28 mouse cellular contexts compared by ENCODE assay signal in genomic region chr6:148653216-148653615, GRCm38 (mm10).
DNase-seq lines count a peak whose midpoint lies in the region; ATAC-seq and TF ChIP-seq lines count a peak whose summit lies in the region.
"Had no signal": no experiment of that assay in that cellular context is flagged by ENCODE, and none has a peak within 500 bp of the region (broad histone marks: within the 10 kb centered on the region; RNA-seq: fewer than 3 reads in every experiment).

No protein-coding gene starts in this region.

- no peak for TF ChIP-seq CTCF in midbrain, postnatal 0 days (IDR thresholded peaks at IDR 0.05)

- ATAC-seq in midbrain, embryonic 13.5 days: peak; percentile 66; the same call in 1 of the 2 replicates
- no peak for ATAC-seq in midbrain, postnatal 0 days (ENCODE audit: low FRiP score)
- peak; percentile 74 for ATAC-seq in midbrain, embryonic 15.5 days (replicated peaks)
- peak; percentile 81 for ATAC-seq in midbrain, embryonic 16.5 days
- ATAC-seq: activated CD4-positive, CD25-positive, alpha-beta regulatory T cell, adult 4 months; CD4-positive, CD25-positive, alpha-beta regulatory T cell, adult 4 months; Patski had no signal

- H3K4me1 ChIP-seq in midbrain, embryonic 13.5 days (replicated peaks): peaks cover 8% of the 10 kb centered on the region; the same call in 1 of the 2 replicates
- H3K4me1 ChIP-seq in midbrain, postnatal 0 days (ENCODE audit: insufficient read depth, low read length): no peaks in the 10 kb centered on the region
- 0 out of 2 replicates have a peak, but pooled peaks cover 9% of the 10 kb centered on the region for H3K4me1 ChIP-seq in midbrain, embryonic 15.5 days
- peaks cover 12% of the 10 kb centered on the region for H3K4me1 ChIP-seq in midbrain, embryonic 10.5 days
- H3K4me1 ChIP-seq in midbrain, embryonic 16.5 days (ENCODE audit: control insufficient read depth, insufficient read depth, low read length): peaks cover 8% of the 10 kb centered on the region
- H3K4me1 ChIP-seq: embryonic facial prominence, embryonic 12.5 days had no signal

- no peak overlapping the region for H3K4me3 ChIP-seq in midbrain, embryonic 13.5 days (replicated peaks)
- no peak overlapping the region for H3K4me3 ChIP-seq in midbrain, postnatal 0 days (ENCODE audit: low read depth, low read length)
- H3K4me3 ChIP-seq in midbrain, embryonic 15.5 days: no peak overlapping the region
- no peak overlapping the region for H3K4me3 ChIP-seq in midbrain, embryonic 10.5 days
- no peak overlapping the region for H3K4me3 ChIP-seq in midbrain, embryonic 16.5 days (ENCODE audit: low read depth, low read length)
- H3K4me3 ChIP-seq: embryonic facial prominence, embryonic 10.5 days; embryonic facial prominence, embryonic 12.5 days; forebrain, embryonic 13.5 days; forebrain, embryonic 15.5 days had no signal

- H3K9me3 ChIP-seq in midbrain, embryonic 13.5 days: no peaks in the 10 kb centered on the region
- no peaks in the 10 kb centered on the region for H3K9me3 ChIP-seq in midbrain, postnatal 0 days (ENCODE audit: low read length)
- no peaks in the 10 kb centered on the region for H3K9me3 ChIP-seq in midbrain, embryonic 15.5 days
- H3K9me3 ChIP-seq in midbrain, embryonic 10.5 days (replicated peaks): no peaks in the 10 kb centered on the region
- no peaks in the 10 kb centered on the region for H3K9me3 ChIP-seq in midbrain, embryonic 16.5 days (replicated peaks; ENCODE audit: control insufficient read depth, low read length, poor library complexity, severe bottlenecking)
- H3K9me3 ChIP-seq: embryonic facial prominence, embryonic 10.5 days; embryonic facial prominence, embryonic 12.5 days; forebrain, embryonic 13.5 days; forebrain, embryonic 15.5 days; G1E had no signal

- H3K27me3 ChIP-seq in midbrain, embryonic 13.5 days: no peaks in the 10 kb centered on the region
- H3K27me3 ChIP-seq in midbrain, postnatal 0 days (ENCODE audit: insufficient read depth, low read length): no peaks in the 10 kb centered on the region
- no peaks in the 10 kb centered on the region for H3K27me3 ChIP-seq in midbrain, embryonic 15.5 days (replicated peaks)
- H3K27me3 ChIP-seq in midbrain, embryonic 10.5 days (ENCODE audit: low read depth, poor library complexity, severe bottlenecking): no peaks in the 10 kb centered on the region
- H3K27me3 ChIP-seq in midbrain, embryonic 16.5 days (ENCODE audit: control insufficient read depth, insufficient read depth, low read depth, low read length): no peaks in the 10 kb centered on the region
- H3K27me3 ChIP-seq: CH12.LX; embryonic facial prominence, embryonic 12.5 days; forebrain, embryonic 13.5 days; forebrain, embryonic 15.5 days; Patski had no signal

- H3K27ac ChIP-seq in midbrain, embryonic 13.5 days: no peak overlapping the region
- no peak overlapping the region for H3K27ac ChIP-seq in midbrain, postnatal 0 days (ENCODE audit: low read depth, low read length)
- H3K27ac ChIP-seq in midbrain, embryonic 15.5 days: peak overlapping the region; percentile 31; the same call in 1 of the 2 replicates
- no peak overlapping the region for H3K27ac ChIP-seq in midbrain, embryonic 10.5 days (replicated peaks)
- peak overlapping the region; percentile 20; the same call in 1 of the 2 replicates for H3K27ac ChIP-seq in midbrain, embryonic 16.5 days (ENCODE audit: low read length)
- H3K27ac ChIP-seq: embryonic facial prominence, embryonic 10.5 days; embryonic facial prominence, embryonic 12.5 days; forebrain, embryonic 13.5 days; forebrain, embryonic 15.5 days had no signal

- 39% methylated on average over 3 of the region's 3 CpGs for WGBS in midbrain, embryonic 13.5 days
- WGBS in midbrain, postnatal 0 days: 23% methylated on average over 3 of the region's 3 CpGs
- WGBS in midbrain, embryonic 15.5 days: 25% methylated on average over 3 of the region's 3 CpGs
- WGBS in midbrain, embryonic 10.5 days: 60% methylated on average over 3 of the region's 3 CpGs
- 19% methylated on average over 3 of the region's 3 CpGs for WGBS in midbrain, embryonic 16.5 days

- H3K4me2 ChIP-seq in midbrain, embryonic 13.5 days (replicated peaks): no peak overlapping the region
- no peak overlapping the region for H3K4me2 ChIP-seq in midbrain, postnatal 0 days (ENCODE audit: low read depth, low read length, poor library complexity, severe bottlenecking)
- H3K4me2 ChIP-seq in midbrain, embryonic 15.5 days: no peak overlapping the region
- no peak overlapping the region for H3K4me2 ChIP-seq in midbrain, embryonic 16.5 days (ENCODE audit: low read length)
- H3K4me2 ChIP-seq: embryonic facial prominence, embryonic 12.5 days; forebrain, embryonic 13.5 days; forebrain, embryonic 15.5 days had no signal

- DNase-seq in embryo, embryonic 11 days: peak; percentile 8
- no peak for DNase-seq in embryo, embryonic 9.5 days (ENCODE audit: extremely low spot score)
- no peak for DNase-seq in midbrain, postnatal 0 days (ENCODE audit: low spot score)
- DNase-seq in midbrain, embryonic 10.5 days (ENCODE audit: low spot score): no peak
- DNase-seq in cerebellum, postnatal 4 days (ENCODE audit: low spot score in 2 of 2): no peak
- DNase-seq: adrenal gland, adult 8-10 months; adrenal gland, postnatal 14 days; adrenal gland, postnatal 36 days; B cell, adult 2 months; cerebellum, adult 11 months; cerebellum, adult 18-20 months; cerebellum, adult 8-10 months; cerebellum, adult 9-11 months; cerebellum, postnatal 14 days; cerebellum, postnatal 36 days had no signal

- no peak overlapping the region for H3K9ac ChIP-seq in midbrain, embryonic 13.5 days (replicated peaks)
- no peak overlapping the region for H3K9ac ChIP-seq in midbrain, postnatal 0 days (replicated peaks; ENCODE audit: low read length, poor library complexity, severe bottlenecking)
- no peak overlapping the region for H3K9ac ChIP-seq in midbrain, embryonic 15.5 days
- no peak overlapping the region for H3K9ac ChIP-seq in midbrain, embryonic 16.5 days (ENCODE audit: low read depth, low read length)
- H3K9ac ChIP-seq: embryonic facial prominence, embryonic 12.5 days; forebrain, embryonic 13.5 days; forebrain, embryonic 15.5 days; forebrain, postnatal 0 days had no signal

- H3K36me3 ChIP-seq in midbrain, embryonic 13.5 days: no peaks in the 10 kb centered on the region
- no peaks in the 10 kb centered on the region for H3K36me3 ChIP-seq in midbrain, postnatal 0 days (ENCODE audit: insufficient read depth, low read length)
- no peaks in the 10 kb centered on the region for H3K36me3 ChIP-seq in midbrain, embryonic 15.5 days (replicated peaks)
- H3K36me3 ChIP-seq in midbrain, embryonic 10.5 days: no peaks in the 10 kb centered on the region
- H3K36me3 ChIP-seq in midbrain, embryonic 16.5 days (ENCODE audit: control insufficient read depth, insufficient read depth, low read length): no peaks in the 10 kb centered on the region
- H3K36me3 ChIP-seq: embryonic facial prominence, embryonic 10.5 days; embryonic facial prominence, embryonic 12.5 days; forebrain, embryonic 15.5 days; G1E had no signal

Comparison
In these comparisons a context has a peak if more than half of its experiments do, and no peak if none do; other contexts are left out.
1. H3K27ac ChIP-seq: peak in midbrain, embryonic 15.5 days (single experiment) and midbrain, embryonic 16.5 days (single experiment); none in midbrain, embryonic 13.5 days (single experiment), midbrain, postnatal 0 days (single experiment) and midbrain, embryonic 10.5 days (single experiment).